Mouse (Mus musculus): Measurements from ENCODE around the gene Il12rb2. TPM values are rescaled to one million over a fixed set of nuclear protein-coding genes. Genes with fewer than 3 reads are reported as not detected.

The Il12rb2 gene
- polyA plus RNA-seq, 1 experiment from 2014 or later = 0.05 TPM

DNA sequence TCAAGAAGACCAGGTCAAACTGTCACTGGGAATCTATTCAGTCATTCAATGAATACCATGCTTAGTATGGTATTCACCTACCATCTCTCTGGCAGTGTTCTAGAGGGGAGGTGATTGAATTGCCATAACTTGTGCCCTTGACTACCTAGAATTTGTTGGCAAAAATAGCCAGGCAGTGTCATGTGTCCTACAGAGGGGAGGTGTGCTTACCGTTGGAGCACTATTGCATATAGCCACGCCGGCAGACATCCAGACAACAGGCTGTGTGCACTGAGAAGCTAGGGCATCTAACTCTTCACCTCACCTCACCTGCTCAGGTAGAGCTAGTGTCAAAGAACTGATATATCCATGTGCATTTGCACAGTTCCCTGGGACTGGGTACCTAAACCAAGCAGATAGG, 74.8 kb downstream of the Il12rb2 start:
- no peaks in the 10 kb centered on the region for H3K36me3 ChIP-seq (ENCODE audit: control insufficient read depth, insufficient read depth, low read length)
- H3K27me3 ChIP-seq (ENCODE audit: control insufficient read depth, insufficient read depth, low read length) = no peaks in the 10 kb centered on the region
- ATAC-seq (ENCODE audit: insufficient read depth, low FRiP score) = no peak
- H3K4me1 ChIP-seq (ENCODE audit: control insufficient read depth, insufficient read depth, low read length) = peaks cover 12% of the 10 kb centered on the region; the same call in 1 of the 2 replicates
- no peaks in the 10 kb centered on the region for H3K9me3 ChIP-seq (replicated peaks; ENCODE audit: control insufficient read depth, low read length)
- no peak overlapping the region for H3K4me2 ChIP-seq (ENCODE audit: low read depth, low read length)
- 85% methylated on average over 3 of the region's 3 CpGs for WGBS
- H3K9ac ChIP-seq (ENCODE audit: low read length) = no peak overlapping the region
- H3K27ac ChIP-seq (ENCODE audit: low read length) = peak overlapping the region; percentile 67
- no peak overlapping the region for H3K4me3 ChIP-seq (replicated peaks; ENCODE audit: low read length)

DNA sequence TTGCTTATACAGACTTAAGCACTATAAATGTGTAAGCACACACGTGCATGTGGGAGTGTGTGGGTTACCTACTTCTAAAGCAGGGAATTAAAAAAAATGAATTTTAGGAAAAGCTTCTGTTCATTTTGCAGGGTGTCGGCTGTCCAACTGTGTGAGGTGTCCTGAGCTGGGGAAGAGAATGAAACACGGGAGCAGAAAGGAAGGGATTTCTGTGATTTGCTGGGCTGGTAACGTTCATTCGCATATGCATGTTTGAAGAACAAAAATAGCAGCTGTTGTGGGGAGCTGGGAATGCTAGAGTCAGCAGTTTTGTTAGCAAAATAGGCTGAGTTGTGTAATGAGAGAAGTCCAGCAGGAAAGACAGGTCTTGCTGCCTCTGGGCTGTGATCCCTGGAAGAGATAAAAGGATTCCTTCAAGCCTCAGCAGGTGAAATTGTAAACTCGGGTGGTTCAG, 75.3 kb downstream of the Il12rb2 start:
- Histone ChIP-seq H3K4me2 (ENCODE audit: low read depth, low read length) (no peak overlapping the region), H3K36me3 (ENCODE audit: control insufficient read depth, insufficient read depth, low read length) (no peaks in the 10 kb centered on the region), H3K27ac (ENCODE audit: low read length) (peak overlapping the region; percentile 67), H3K4me3 (replicated peaks; ENCODE audit: low read length) (no peak overlapping the region), H3K4me1 (ENCODE audit: control insufficient read depth, insufficient read depth, low read length) (peaks cover 12% of the 10 kb centered on the region; the same call in 1 of the 2 replicates), H3K9ac (ENCODE audit: low read length) (no peak overlapping the region), H3K9me3 (replicated peaks; ENCODE audit: control insufficient read depth, low read length) (no peaks in the 10 kb centered on the region), H3K27me3 (ENCODE audit: control insufficient read depth, insufficient read depth, low read length) (no peaks in the 10 kb centered on the region)
- peak; percentile 42; the same call in 1 of the 2 replicates for ATAC-seq (ENCODE audit: insufficient read depth, low FRiP score)
- WGBS = 33% methylated on average over 6 of the region's 6 CpGs

DNA sequence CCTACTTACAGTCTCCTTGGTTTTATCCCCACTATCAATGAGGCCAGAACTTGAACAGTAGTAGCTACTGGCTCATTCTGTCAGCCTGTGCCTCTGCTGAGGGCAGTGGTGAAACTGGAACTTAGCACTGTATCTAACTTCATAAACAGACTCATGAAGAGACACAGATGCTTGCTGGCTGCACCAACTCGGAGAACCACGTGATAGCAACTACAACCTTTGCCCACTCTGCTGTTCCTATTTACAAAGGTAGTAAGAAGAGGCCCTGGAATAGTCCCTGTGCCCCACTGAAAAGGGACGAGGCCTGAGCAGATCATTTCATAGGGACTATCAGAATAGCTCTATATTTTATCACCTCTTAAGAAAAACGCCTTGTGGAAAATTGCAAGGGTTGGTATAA, 75.7 kb downstream of the Il12rb2 start:
- Histone ChIP-seq H3K9me3 (replicated peaks; ENCODE audit: control insufficient read depth, low read length) (no peaks in the 10 kb centered on the region), H3K27me3 (ENCODE audit: control insufficient read depth, insufficient read depth, low read length) (no peaks in the 10 kb centered on the region), H3K36me3 (ENCODE audit: control insufficient read depth, insufficient read depth, low read length) (no peaks in the 10 kb centered on the region), H3K27ac (ENCODE audit: low read length) (peak overlapping the region; percentile 60; the same call in 1 of the 2 replicates), H3K4me1 (ENCODE audit: control insufficient read depth, insufficient read depth, low read length) (peaks cover 12% of the 10 kb centered on the region; the same call in 1 of the 2 replicates), H3K4me3 (replicated peaks; ENCODE audit: low read length) (no peak overlapping the region), H3K9ac (ENCODE audit: low read length) (no peak overlapping the region), H3K4me2 (ENCODE audit: low read depth, low read length) (no peak overlapping the region)
- ATAC-seq (ENCODE audit: insufficient read depth, low FRiP score) = peak; percentile 39; the same call in 1 of the 2 replicates
- 36% methylated on average over 4 of the region's 4 CpGs for WGBS

GRCm38 (mm10) chr6:67298742-67299141, 77.2 kb downstream of the Il12rb2 start:
- no peak for ATAC-seq (ENCODE audit: insufficient read depth, low FRiP score)
- Histone ChIP-seq H3K9ac (ENCODE audit: low read length) (no peak overlapping the region), H3K27me3 (ENCODE audit: control insufficient read depth, insufficient read depth, low read length) (no peaks in the 10 kb centered on the region), H3K4me1 (ENCODE audit: control insufficient read depth, insufficient read depth, low read length) (peaks cover 12% of the 10 kb centered on the region; the same call in 1 of the 2 replicates), H3K4me2 (ENCODE audit: low read depth, low read length) (no peak overlapping the region), H3K9me3 (replicated peaks; ENCODE audit: control insufficient read depth, low read length) (no peaks in the 10 kb centered on the region), H3K4me3 (replicated peaks; ENCODE audit: low read length) (no peak overlapping the region), H3K27ac (ENCODE audit: low read length) (no peak overlapping the region), H3K36me3 (ENCODE audit: control insufficient read depth, insufficient read depth, low read length) (no peaks in the 10 kb centered on the region)
- WGBS = 75% methylated on average over 5 of the region's 5 CpGs

- Histone ChIP-seq H3K9ac (ENCODE audit: low read length) (no peak overlapping the region), H3K4me1 (ENCODE audit: control insufficient read depth, insufficient read depth, low read length) (peaks cover 8% of the 10 kb centered on the region; the same call in 1 of the 2 replicates), H3K4me2 (ENCODE audit: low read depth, low read length) (no peak overlapping the region), H3K27me3 (ENCODE audit: control insufficient read depth, insufficient read depth, low read length) (no peaks in the 10 kb centered on the region), H3K36me3 (ENCODE audit: control insufficient read depth, insufficient read depth, low read length) (no peaks in the 10 kb centered on the region), H3K27ac (ENCODE audit: low read length) (no peak overlapping the region), H3K9me3 (replicated peaks; ENCODE audit: control insufficient read depth, low read length) (no peaks in the 10 kb centered on the region), H3K4me3 (replicated peaks; ENCODE audit: low read length) (no peak overlapping the region)
- WGBS = 53% methylated on average over 5 of the region's 5 CpGs
- ATAC-seq (ENCODE audit: insufficient read depth, low FRiP score) = no peak
Measured at GRCm38 (mm10) chr6:67296126-67296525, 79.9 kb downstream of the Il12rb2 start.

- no peak overlapping the region for H3K9ac ChIP-seq (ENCODE audit: low read length)
- H3K4me3 ChIP-seq (replicated peaks; ENCODE audit: low read length) = no peak overlapping the region
- 77% methylated on average over 5 of the region's 5 CpGs for WGBS
- no peak overlapping the region for H3K4me2 ChIP-seq (ENCODE audit: low read depth, low read length)
- no peak overlapping the region for H3K27ac ChIP-seq (ENCODE audit: low read length)
- ATAC-seq (ENCODE audit: insufficient read depth, low FRiP score) = no peak
- no peaks in the 10 kb centered on the region for H3K9me3 ChIP-seq (replicated peaks; ENCODE audit: control insufficient read depth, low read length)
- no peaks in the 10 kb centered on the region for H3K36me3 ChIP-seq (ENCODE audit: control insufficient read depth, insufficient read depth, low read length)
- no peaks in the 10 kb centered on the region for H3K27me3 ChIP-seq (ENCODE audit: control insufficient read depth, insufficient read depth, low read length)
- H3K4me1 ChIP-seq (ENCODE audit: control insufficient read depth, insufficient read depth, low read length) = no peaks in the 10 kb centered on the region
Measured at GRCm38 (mm10) chr6:67292042-67292623, 83.9 kb downstream of the Il12rb2 start.

GRCm38 (mm10) chr6:67282897-67283296, 93.1 kb downstream of the Il12rb2 start:
- WGBS = 70% methylated on average over 1 of the region's 1 CpGs
- Histone ChIP-seq H3K27ac (ENCODE audit: low read length) (no peak overlapping the region), H3K9me3 (replicated peaks; ENCODE audit: control insufficient read depth, low read length) (no peaks in the 10 kb centered on the region), H3K4me3 (replicated peaks; ENCODE audit: low read length) (no peak overlapping the region), H3K9ac (ENCODE audit: low read length) (no peak overlapping the region), H3K36me3 (ENCODE audit: control insufficient read depth, insufficient read depth, low read length) (peaks cover 25% of the 10 kb centered on the region), H3K4me1 (ENCODE audit: control insufficient read depth, insufficient read depth, low read length) (no peaks in the 10 kb centered on the region), H3K27me3 (ENCODE audit: control insufficient read depth, insufficient read depth, low read length) (no peaks in the 10 kb centered on the region), H3K4me2 (ENCODE audit: low read depth, low read length) (no peak overlapping the region)
- no peak for ATAC-seq (ENCODE audit: insufficient read depth, low FRiP score)

GRCm38 (mm10) chr6:67281614-67282197, 94.3 kb downstream of the Il12rb2 start:
- no peak overlapping the region for H3K4me3 ChIP-seq (replicated peaks; ENCODE audit: low read length)
- no peak overlapping the region for H3K4me2 ChIP-seq (ENCODE audit: low read depth, low read length)
- no peak overlapping the region for H3K27ac ChIP-seq (ENCODE audit: low read length)
- H3K9ac ChIP-seq (ENCODE audit: low read length) = no peak overlapping the region
- no peaks in the 10 kb centered on the region for H3K9me3 ChIP-seq (replicated peaks; ENCODE audit: control insufficient read depth, low read length)
- ATAC-seq (ENCODE audit: insufficient read depth, low FRiP score) = no peak
- 76% methylated on average over 9 of the region's 9 CpGs for WGBS
- H3K4me1 ChIP-seq (ENCODE audit: control insufficient read depth, insufficient read depth, low read length) = no peaks in the 10 kb centered on the region
- H3K27me3 ChIP-seq (ENCODE audit: control insufficient read depth, insufficient read depth, low read length) = no peaks in the 10 kb centered on the region
- H3K36me3 ChIP-seq (ENCODE audit: control insufficient read depth, insufficient read depth, low read length) = peaks cover 25% of the 10 kb centered on the region

- no peaks in the 10 kb centered on the region for H3K27me3 ChIP-seq (ENCODE audit: control insufficient read depth, insufficient read depth, low read length)
- H3K4me3 ChIP-seq (replicated peaks; ENCODE audit: low read length) = no peak overlapping the region
- H3K4me2 ChIP-seq (ENCODE audit: low read depth, low read length) = no peak overlapping the region
- no peak overlapping the region for H3K27ac ChIP-seq (ENCODE audit: low read length)
- ATAC-seq (ENCODE audit: insufficient read depth, low FRiP score) = no peak
- whole genome bisulfite sequencing = 83% methylated on average over 5 of the region's 5 CpGs
- no peak overlapping the region for H3K9ac ChIP-seq (ENCODE audit: low read length)
- peaks cover 28% of the 10 kb centered on the region for H3K36me3 ChIP-seq (ENCODE audit: control insufficient read depth, insufficient read depth, low read length)
- H3K4me1 ChIP-seq (ENCODE audit: control insufficient read depth, insufficient read depth, low read length) = peaks cover 2% of the 10 kb centered on the region; the same call in 1 of the 2 replicates
- no peaks in the 10 kb centered on the region for H3K9me3 ChIP-seq (replicated peaks; ENCODE audit: control insufficient read depth, low read length)
Measured at GRCm38 (mm10) chr6:67277944-67278343, 98.0 kb downstream of the Il12rb2 start.

Data from stomach, embryonic 16.5 days (tissue).